Mouse (Mus musculus) gastrocnemius, adult 2 months (tissue): Measurements from ENCODE around the gene Clybl. TPM values are rescaled to one million over a fixed set of nuclear protein-coding genes. Genes with fewer than 3 reads are reported as not detected.

Source experiments
- DNase-seq: peaks from one replicate; pipeline ENCODE4 v3.0.0; 2022
- H3K27ac ChIP-seq: fragments of 200-600 bp; 2 replicates; pipeline ENCODE4 v1.8.1; 2022; ENCODE audit warnings: mild to moderate bottlenecking
- H3K4me3 ChIP-seq: fragments of 200-600 bp; 2 replicates; pipeline ENCODE4 v1.8.1; 2022; ENCODE audit warnings: mild to moderate bottlenecking, moderate library complexity
- CTCF ChIP-seq: fragments of 200-600 bp; IDR thresholded peaks from 2 replicates; pipeline ENCODE4 v1.8.1; 2022; ENCODE audit warnings: antibody characterized with exemption, mild to moderate bottlenecking, moderate library complexity
- intact Hi-C: fragments of 180-260 bp; cut with DNase I; formaldehyde crosslinking; loops from one replicate; pipeline ENCODE4 v1.15.1; 2025
- long read RNA-seq, 2 experiments: library from polyadenylated mRNA; stranded (forward); transcript quantifications; one replicate each; pipeline ENCODE4 v2.0.0; 2021
- total RNA-seq, 2 experiments: library from RNA; stranded (reverse); gene quantifications; 2 replicates each; pipeline ENCODE4 v1.2.3; 2021

Gene Clybl
- 10 to 100 TPM; 52.3 to 68.4 TPM for total RNA-seq
- long read RNA-seq, experiment 1, transcript Clybl-201 (8 exons, 1,231 nt) = major isoform, 126 of 145 reads
- long read RNA-seq, experiment 1, partial matches to known transcripts = 3 of 145 reads
- long read RNA-seq, experiment 1, other reads (novel, unspliced or antisense) = 16 of 145 reads
- long read RNA-seq, experiment 2, transcript Clybl-201 (8 exons, 1,231 nt) = major isoform, 128 of 148 reads
- long read RNA-seq, experiment 2, partial matches to known transcripts = 10 of 148 reads
- long read RNA-seq, experiment 2, other reads (novel, unspliced or antisense) = 10 of 148 reads

DNA sequence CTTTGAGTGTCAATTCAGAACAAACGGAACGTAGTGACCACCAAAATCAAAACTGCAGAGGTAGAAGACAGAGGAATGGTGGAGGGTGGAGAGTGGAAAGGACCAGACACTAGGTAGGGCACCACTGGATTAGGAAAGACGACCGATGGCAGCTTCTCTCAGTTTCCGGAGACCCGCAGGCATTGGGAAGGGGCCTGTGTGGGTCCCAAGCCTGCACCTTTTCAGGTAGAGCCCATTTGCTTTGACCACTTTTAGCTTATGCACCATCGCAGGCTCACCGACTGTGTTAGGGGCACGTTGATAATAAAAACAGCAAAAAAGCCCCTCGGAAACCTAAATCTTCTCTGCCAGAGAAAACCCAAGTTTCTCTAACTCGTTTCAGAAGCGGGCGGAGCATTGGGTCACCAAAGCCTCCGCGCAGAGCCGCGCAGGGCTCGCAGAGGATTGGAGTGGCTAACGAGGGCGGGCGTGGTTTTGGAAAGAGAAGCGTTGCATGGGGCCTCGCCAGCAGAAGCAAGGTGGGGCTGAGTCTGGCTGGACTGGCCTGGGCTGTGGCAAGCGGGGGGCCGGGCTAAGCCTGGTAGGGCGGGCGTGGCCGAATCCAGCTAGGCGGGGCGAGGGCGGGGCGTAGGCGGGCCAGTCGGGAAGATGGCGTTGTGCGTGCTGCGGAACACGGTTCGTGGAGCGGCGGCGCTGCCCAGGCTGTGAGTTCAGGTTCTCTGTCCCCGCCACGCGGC is at the start of gene Clybl:
Gene Clybl, plus strand, starts transcription at position 627 of the 737 bp plus-strand sequence.
- intact Hi-C loops = no loop called here
- no peak for TF ChIP-seq CTCF
- peak; percentile 99 for DNase-seq
- H3K27ac ChIP-seq = peak within 1 kb of the TSS; percentile 90
- peak within 1 kb of the TSS; percentile 95 for H3K4me3 ChIP-seq

DNA sequence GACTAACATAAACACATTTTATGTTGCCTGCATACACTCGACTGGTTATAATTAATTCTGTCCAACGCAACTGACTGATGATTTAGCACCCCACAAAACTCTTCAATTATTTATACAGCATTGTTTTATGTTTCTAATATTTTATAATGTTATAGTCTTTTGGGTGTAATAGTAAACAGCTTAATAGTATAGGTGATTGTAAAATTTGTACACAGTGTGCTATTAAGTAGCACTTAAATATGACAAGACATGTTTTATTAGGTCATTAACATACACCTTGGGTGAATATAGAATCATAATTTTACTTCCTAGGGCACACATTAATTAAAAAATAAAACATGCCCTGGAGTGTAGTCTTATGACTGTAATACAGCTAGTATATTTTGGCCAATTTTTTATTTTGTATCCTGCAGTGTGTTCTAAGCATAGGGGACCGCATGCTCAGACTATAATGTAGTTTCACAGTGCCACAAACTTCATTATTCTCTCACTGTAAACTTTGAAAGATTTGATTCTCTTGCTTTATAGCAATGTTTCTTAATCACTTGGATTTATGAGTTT is 45.1 kb upstream of the Clybl start:
- intact Hi-C loops = no loop called here
- no peak for TF ChIP-seq CTCF
- Histone ChIP-seq H3K4me3 (no peak overlapping the region), H3K27ac (no peak overlapping the region)
- no peak for DNase-seq

DNA sequence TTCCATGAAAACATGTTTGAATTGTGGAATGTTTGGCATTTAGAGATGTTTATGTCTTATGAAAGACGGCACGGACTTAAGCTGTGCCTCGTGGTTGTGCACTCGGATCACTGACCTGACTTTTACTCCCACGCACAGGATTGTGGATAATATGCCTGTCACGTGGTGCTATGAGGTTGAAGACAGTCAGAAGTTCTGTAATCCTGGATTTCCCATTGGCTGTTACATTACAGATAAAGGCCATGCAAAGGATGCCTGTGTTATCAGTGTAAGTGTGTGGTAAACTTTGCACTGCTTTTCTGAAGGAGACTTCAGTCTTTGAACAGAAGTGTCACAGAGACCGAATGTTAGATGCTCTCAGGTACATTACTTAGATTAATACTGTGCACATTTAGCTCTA is 44.3 kb upstream of the Clybl start:
- DNase-seq = no peak
- Histone ChIP-seq H3K27ac (no peak overlapping the region), H3K4me3 (no peak overlapping the region)
- no peak for TF ChIP-seq CTCF
- intact Hi-C loops = no loop called here

DNA sequence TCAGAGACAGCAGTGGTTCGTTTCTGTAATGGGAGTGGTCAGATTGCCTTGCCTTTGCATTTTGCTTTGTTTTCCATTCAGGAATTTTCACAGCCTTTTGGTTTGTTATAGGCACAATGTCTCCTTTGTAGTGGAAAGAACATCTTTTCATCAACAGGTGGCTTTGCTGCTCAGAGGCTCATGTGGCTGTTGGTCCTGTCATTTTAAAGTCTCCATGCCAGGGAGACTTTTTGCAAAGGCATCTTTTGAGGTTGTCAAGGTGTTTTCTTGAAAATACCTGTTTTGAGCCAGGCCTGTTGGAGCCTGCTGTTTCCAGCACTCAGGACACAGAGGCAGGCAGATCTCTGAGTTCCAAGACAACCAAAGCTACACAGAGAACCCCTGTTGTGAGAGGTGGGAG is 41.4 kb upstream of the Clybl start:
- no peak overlapping the region for H3K4me3 ChIP-seq
- intact Hi-C loops = no loop called here

DNA sequence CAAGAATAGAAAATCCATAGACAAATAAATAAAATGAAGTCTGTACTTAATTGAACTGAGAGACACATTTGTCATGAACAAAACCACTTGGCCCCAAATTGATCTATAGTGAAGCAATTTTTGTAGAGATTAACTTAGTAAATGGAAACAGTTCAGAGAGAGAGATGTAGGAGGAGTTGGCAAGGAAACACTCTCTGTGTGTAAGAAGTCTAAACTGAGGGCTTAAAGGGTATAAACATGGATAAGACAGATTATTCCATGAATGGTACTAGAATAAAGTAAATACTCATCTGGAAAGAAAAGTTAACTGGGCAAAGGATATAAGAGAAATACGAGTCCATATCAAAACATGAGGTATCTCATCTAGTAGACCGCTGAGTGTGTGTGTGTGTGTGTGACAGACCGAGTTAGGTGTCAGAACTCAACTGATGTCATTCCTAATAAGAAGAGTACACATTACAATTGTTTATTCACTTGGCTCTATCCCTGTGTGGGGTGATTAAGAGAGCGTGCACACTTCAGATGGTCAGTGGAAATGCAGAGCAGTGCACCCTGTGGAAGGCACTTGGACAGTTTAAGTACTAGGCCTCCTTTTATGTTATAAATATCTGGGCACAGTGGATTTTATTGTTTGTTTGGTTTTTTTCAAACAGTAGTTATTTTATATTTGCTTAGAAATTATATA is 37.8 kb upstream of the Clybl start:
- TF ChIP-seq CTCF = no peak
- Histone ChIP-seq H3K4me3 (no peak overlapping the region), H3K27ac (no peak overlapping the region)
- no peak for DNase-seq
- intact Hi-C loops = no loop called here

More for the DNA sequence above, 41.4 kb upstream of the Clybl start:
- no peak for DNase-seq
- H3K27ac ChIP-seq = no peak overlapping the region
- TF ChIP-seq CTCF = no peak

DNA sequence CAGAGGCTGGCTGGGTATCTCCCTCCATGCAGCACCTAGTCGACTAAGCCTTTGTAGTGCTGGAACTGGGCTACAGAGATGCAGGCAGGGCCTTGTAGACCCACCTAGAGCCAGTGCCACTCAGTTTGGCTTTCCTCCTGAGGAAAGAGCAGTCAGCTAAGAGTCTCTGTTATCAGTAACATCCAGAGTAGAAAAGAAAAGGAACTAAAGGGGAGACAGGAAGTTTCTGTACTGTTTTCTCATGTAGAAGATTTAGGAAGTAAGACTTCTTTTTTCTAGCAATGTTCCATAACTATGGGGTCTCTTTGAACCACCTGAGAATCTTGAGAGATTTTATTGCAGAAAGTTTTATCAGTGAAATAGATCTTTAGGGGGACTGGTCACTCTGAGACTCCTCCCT is 36.1 kb upstream of the Clybl start:
- no peak for TF ChIP-seq CTCF
- intact Hi-C loops = no loop called here
- no peak overlapping the region for H3K27ac ChIP-seq
- H3K4me3 ChIP-seq = no peak overlapping the region
- DNase-seq = no peak

DNA sequence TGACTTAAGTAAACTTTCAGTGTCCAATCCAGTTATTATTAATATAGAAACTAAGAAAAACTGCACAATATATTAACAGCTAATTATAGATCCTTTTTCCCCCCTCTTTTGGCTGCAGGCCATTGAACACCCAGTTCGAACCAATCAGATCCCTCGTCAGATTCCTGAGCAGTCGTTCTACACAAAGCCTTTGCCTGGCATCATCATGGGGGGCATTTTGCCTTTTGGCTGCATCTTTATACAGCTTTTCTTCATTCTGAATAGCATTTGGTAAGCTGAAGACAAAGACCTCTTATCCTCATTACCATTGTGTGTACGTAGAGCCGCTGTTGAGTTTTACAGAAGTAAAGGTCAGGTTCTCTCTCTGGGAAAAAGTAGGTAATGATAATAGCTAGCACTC is 30.9 kb upstream of the Clybl start:
- DNase-seq = no peak
- no peak overlapping the region for H3K27ac ChIP-seq
- no peak for TF ChIP-seq CTCF
- no peak overlapping the region for H3K4me3 ChIP-seq
- intact Hi-C loops = no loop called here

DNA sequence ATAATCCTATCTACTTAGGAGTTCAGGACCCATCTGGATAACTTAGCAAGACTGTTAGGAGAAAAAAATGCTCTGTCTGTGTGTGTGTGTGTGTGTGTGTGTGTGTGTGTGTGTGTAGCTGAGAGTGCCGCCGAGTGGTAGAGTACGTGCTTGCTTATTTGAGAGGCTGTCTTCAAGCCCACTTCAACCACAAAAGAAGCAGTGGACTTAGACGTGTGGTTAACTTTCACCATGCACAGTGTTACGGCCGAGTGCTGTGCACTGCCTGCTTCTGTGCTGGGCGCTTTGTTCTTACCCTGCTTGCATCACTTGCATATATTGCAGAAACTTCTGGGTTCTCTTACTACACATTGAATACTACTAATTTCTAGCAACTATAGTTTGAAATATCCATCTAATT is 23.8 kb upstream of the Clybl start:
- intact Hi-C loops = no loop called here
- H3K4me3 ChIP-seq = no peak overlapping the region
- DNase-seq = no peak
- no peak overlapping the region for H3K27ac ChIP-seq
- no peak for TF ChIP-seq CTCF

DNA sequence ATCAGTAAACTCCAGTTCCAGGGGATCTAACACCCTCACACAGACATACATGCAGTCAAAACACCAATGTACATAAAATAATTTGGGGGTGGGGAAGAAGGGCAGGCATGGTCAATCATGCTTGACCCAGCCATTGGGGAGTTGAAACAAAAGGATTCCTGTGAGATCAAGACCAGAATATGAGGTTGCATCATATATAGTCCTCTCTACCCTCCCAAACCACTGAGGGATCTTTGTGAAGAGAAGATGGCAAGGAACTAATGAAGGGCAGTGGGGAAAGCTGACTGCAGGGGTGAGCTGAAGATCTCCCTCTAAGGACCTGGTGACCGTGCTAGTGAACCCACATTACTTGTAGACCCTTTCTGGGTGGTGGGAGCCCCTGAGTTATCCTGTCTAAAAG is 20.6 kb upstream of the Clybl start:
- Histone ChIP-seq H3K4me3 (no peak overlapping the region), H3K27ac (no peak overlapping the region)
- DNase-seq = no peak
- intact Hi-C loops = no loop called here
- TF ChIP-seq CTCF = no peak

DNA sequence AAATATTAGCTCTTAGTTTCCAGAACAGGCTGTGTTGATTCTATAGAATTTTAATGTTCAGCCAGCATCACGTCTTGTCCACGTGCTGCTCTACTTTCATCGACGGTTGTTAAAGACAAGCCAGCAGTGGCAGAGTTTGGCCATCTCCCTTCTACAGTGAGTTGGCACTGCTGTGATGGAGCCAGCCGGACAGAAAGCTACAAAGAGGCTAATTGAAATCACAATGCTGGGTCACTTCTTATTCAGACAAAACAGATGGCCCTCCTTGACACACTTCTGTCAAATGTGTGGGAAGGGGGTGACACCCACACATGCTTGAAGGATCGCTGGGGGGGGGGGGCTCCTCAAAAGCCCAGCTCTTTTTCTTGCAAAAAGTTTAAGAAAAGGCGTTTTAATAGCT is 12.6 kb upstream of the Clybl start:
- no peak for DNase-seq
- TF ChIP-seq CTCF = no peak
- H3K27ac ChIP-seq = no peak overlapping the region
- intact Hi-C loops = no loop called here
- H3K4me3 ChIP-seq = no peak overlapping the region

DNA sequence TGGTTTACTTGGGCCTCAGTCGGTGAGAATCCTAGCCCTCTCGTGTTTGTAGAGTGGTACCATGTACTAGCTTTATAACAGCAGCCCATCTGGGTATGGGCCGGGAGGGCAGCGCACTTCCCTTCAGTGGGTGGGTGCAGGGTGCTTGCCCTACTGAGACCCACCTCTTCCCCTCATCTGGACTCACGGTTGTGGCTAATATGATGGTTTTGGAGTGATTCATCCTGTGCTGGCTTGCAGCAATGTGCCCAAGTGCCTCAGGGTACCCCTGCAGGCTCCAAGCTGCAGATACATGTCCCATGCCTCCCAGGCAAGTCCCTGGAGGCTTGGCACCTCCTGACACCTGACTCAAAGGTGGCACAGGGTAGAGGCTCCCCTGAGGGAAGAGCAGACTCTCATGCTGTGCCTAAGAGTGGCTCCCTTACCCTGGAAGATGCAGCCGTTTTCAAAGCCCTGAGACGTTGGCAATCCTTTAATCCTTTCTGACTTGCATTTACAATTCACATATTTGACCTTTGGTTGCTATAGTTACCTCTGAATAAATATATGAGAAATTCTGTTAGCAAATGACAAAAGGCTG is 11.2 kb upstream of the Clybl start:
- DNase-seq = no peak
- intact Hi-C loops = no loop called here
- H3K4me3 ChIP-seq = no peak overlapping the region
- no peak overlapping the region for H3K27ac ChIP-seq
- no peak for TF ChIP-seq CTCF

DNA sequence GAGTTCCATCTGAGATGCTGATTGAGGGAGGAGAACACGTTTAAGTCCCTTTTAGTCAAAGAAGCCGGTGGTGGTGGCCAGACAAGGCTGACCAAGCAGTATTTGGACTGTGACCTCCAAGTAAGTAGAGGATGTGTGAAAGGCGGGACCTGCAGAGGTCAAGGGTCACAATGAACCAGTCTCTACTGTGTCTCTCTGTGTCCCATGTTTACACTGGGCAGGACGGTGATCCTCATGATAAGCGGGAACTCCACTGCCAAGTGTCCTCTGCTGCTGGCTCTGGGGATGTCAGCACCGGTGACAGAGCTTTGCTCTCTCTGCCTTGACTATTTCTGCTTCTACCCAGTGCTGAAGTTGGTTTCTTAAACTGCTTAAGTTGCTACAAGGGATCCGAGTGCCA is 10.5 kb upstream of the Clybl start:
- no peak overlapping the region for H3K4me3 ChIP-seq
- no peak for TF ChIP-seq CTCF
- DNase-seq = no peak
- intact Hi-C loops = no loop called here
- no peak overlapping the region for H3K27ac ChIP-seq
